8 mouse cellular contexts compared by ENCODE assay signal in the genomic region with DNA sequence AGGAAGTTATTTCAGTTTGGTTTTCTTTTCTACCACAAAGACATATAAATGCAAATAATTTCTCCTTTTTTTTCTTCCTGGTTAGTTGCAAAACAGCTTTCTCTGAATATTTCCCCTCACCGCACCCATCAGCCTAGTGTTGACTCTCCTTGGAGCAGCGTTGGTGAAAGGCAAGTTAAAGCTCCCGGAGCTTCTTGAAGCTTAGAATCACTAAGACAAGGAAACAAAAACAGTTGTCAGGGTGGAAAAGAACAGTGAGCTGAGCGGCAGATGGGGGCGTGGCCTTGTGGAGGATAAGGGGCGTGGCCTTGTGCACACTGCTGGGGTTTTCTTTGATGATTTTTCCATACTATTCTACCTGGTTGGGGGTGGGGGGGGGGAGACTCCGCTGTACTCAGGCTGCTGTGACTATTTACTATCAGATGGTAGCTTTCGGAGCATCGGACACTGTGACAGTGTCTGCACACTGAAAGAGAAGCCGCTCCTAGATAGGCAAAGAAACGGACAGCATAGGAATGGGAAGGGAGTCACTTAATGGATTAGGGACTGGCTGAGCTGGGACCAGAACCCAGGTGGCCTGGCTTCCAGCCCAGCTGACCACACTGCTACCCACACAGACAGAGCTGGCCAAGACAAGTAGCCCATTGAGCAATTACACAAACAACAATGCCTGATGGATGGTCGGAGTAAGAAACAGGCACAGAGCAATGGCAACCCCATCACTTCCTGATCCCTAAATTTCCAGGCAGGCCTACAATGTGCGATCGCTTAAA. TPM values are rescaled to one million over a fixed set of nuclear protein-coding genes. Genes with fewer than 3 reads are reported as not detected.
DNase-seq lines count a peak whose midpoint lies in the region; ATAC-seq and TF ChIP-seq lines count a peak whose summit lies in the region.

No protein-coding gene starts in this region.

- DNase-seq in layer of hippocampus, adult 11-12 months (ENCODE audit: low spot score), result peak; percentile 81
- no peak for DNase-seq in layer of hippocampus, adult 9-10 months (ENCODE audit: low spot score)
- peak; percentile 27 to 29 for DNase-seq in cerebellum, postnatal 14 days
- DNase-seq in gastrocnemius, postnatal 10 days, result peak; percentile 22
- peak; percentile 40 for DNase-seq in limb, embryonic 14.5 days (ENCODE audit: low spot score)
- DNase-seq in midbrain, embryonic 14.5 days, result peak; percentile 73

- peak overlapping the region; percentile 59 for H3K4me2 ChIP-seq in intestine, postnatal 0 days (replicated peaks; ENCODE audit: low read depth)
- H3K4me2 ChIP-seq in limb, embryonic 14.5 days (replicated peaks; ENCODE audit: low read depth, low read length, severe bottlenecking), result peak overlapping the region; percentile 31
- peak overlapping the region; percentile 45 for H3K4me2 ChIP-seq in midbrain, embryonic 14.5 days (ENCODE audit: low read length)
- H3K4me2 ChIP-seq in stomach, embryonic 16.5 days (ENCODE audit: low read depth, low read length), result peak overlapping the region; percentile 51

- ATAC-seq in intestine, postnatal 0 days, result no peak
- no peak for ATAC-seq in limb, embryonic 14.5 days (ENCODE audit: low FRiP score, low read depth)
- no peak for ATAC-seq in midbrain, embryonic 14.5 days (ENCODE audit: low FRiP score, low TSS enrichment)
- no peak for ATAC-seq in stomach, embryonic 16.5 days (ENCODE audit: insufficient read depth, low FRiP score)

- 17% methylated on average over 14 of the region's 14 CpGs for WGBS in intestine, postnatal 0 days
- 26% methylated on average over 14 of the region's 14 CpGs for WGBS in limb, embryonic 14.5 days
- WGBS in midbrain, embryonic 14.5 days, result 15% methylated on average over 14 of the region's 14 CpGs
- WGBS in stomach, embryonic 16.5 days, result 18% methylated on average over 14 of the region's 14 CpGs

- H3K4me1 ChIP-seq in intestine, postnatal 0 days (replicated peaks; ENCODE audit: control insufficient read depth, insufficient read depth, low read length), result peaks cover 6% of the 10 kb centered on the region; the same call in 1 of the 2 replicates
- H3K4me1 ChIP-seq in limb, embryonic 14.5 days (ENCODE audit: control insufficient read depth, insufficient read depth, low read length), result peaks cover 16% of the 10 kb centered on the region
- peaks cover 7% of the 10 kb centered on the region for H3K4me1 ChIP-seq in midbrain, embryonic 14.5 days (ENCODE audit: control insufficient read depth, insufficient read depth, low read length)
- H3K4me1 ChIP-seq in stomach, embryonic 16.5 days (ENCODE audit: control insufficient read depth, insufficient read depth, low read length), result peaks cover 19% of the 10 kb centered on the region

- no peak overlapping the region for H3K27ac ChIP-seq in intestine, postnatal 0 days (ENCODE audit: low read depth, low read length)
- no peak overlapping the region for H3K27ac ChIP-seq in limb, embryonic 14.5 days (replicated peaks; ENCODE audit: low read depth, low read length)
- no peak overlapping the region for H3K27ac ChIP-seq in midbrain, embryonic 14.5 days (replicated peaks; ENCODE audit: low read depth, low read length)
- H3K27ac ChIP-seq in stomach, embryonic 16.5 days (ENCODE audit: low read length), result peak overlapping the region; percentile 30; the same call in 1 of the 2 replicates

- no peak overlapping the region for H3K9ac ChIP-seq in intestine, postnatal 0 days (ENCODE audit: low read depth, low read length)
- no peak overlapping the region for H3K9ac ChIP-seq in limb, embryonic 14.5 days (ENCODE audit: low read depth, low read length, severe bottlenecking)
- 0 out of 2 replicates have a peak overlapping the region, but pooled peaks have one; percentile 6 for H3K9ac ChIP-seq in midbrain, embryonic 14.5 days (replicated peaks; ENCODE audit: low read length)
- H3K9ac ChIP-seq in stomach, embryonic 16.5 days (ENCODE audit: low read length), result 0 out of 2 replicates have a peak overlapping the region, but pooled peaks have one; percentile 55

- H3K9me3 ChIP-seq in intestine, postnatal 0 days (ENCODE audit: control insufficient read depth), result no peaks in the 10 kb centered on the region
- no peaks in the 10 kb centered on the region for H3K9me3 ChIP-seq in limb, embryonic 14.5 days (ENCODE audit: control insufficient read depth, low read length)
- H3K9me3 ChIP-seq in midbrain, embryonic 14.5 days (ENCODE audit: control insufficient read depth, low read length), result no peaks in the 10 kb centered on the region
- H3K9me3 ChIP-seq in stomach, embryonic 16.5 days (replicated peaks; ENCODE audit: control insufficient read depth, low read length), result no peaks in the 10 kb centered on the region

- no peak for TF ChIP-seq POLR2A in limb, embryonic 14.5 days (IDR thresholded peaks at IDR 0.05; ENCODE audit: borderline replicate concordance, extremely low read depth, insufficient read depth, insufficient read length)

- peak overlapping the region; percentile 11; the same call in 1 of the 2 replicates for H3K4me3 ChIP-seq in intestine, postnatal 0 days (ENCODE audit: low read depth, low read length)
- peak overlapping the region; percentile 13; the same call in 1 of the 2 replicates for H3K4me3 ChIP-seq in limb, embryonic 14.5 days (replicated peaks; ENCODE audit: low read length)
- H3K4me3 ChIP-seq in midbrain, embryonic 14.5 days (replicated peaks; ENCODE audit: low read depth, low read length), result no peak overlapping the region; the same call in 1 of the 2 replicates
- H3K4me3 ChIP-seq in stomach, embryonic 16.5 days (replicated peaks; ENCODE audit: low read length), result peak overlapping the region; percentile 31

- H3K27me3 ChIP-seq in intestine, postnatal 0 days (replicated peaks; ENCODE audit: control insufficient read depth, insufficient read depth, low read length), result no peaks in the 10 kb centered on the region
- H3K27me3 ChIP-seq in limb, embryonic 14.5 days (ENCODE audit: control insufficient read depth, insufficient read depth, low read length), result no peaks in the 10 kb centered on the region
- H3K27me3 ChIP-seq in midbrain, embryonic 14.5 days (ENCODE audit: control insufficient read depth, insufficient read depth, low read length), result no peaks in the 10 kb centered on the region
- H3K27me3 ChIP-seq in stomach, embryonic 16.5 days (ENCODE audit: control insufficient read depth, insufficient read depth, low read length), result no peaks in the 10 kb centered on the region

- no peaks in the 10 kb centered on the region for H3K36me3 ChIP-seq in intestine, postnatal 0 days (ENCODE audit: control insufficient read depth, insufficient read depth)
- no peaks in the 10 kb centered on the region for H3K36me3 ChIP-seq in limb, embryonic 14.5 days (ENCODE audit: control insufficient read depth, insufficient read depth, low read length)
- no peaks in the 10 kb centered on the region for H3K36me3 ChIP-seq in midbrain, embryonic 14.5 days (ENCODE audit: control insufficient read depth, insufficient read depth, low read length)
- no peaks in the 10 kb centered on the region for H3K36me3 ChIP-seq in stomach, embryonic 16.5 days (ENCODE audit: control insufficient read depth, insufficient read depth, low read length)

- no peak for TF ChIP-seq CTCF in intestine, postnatal 0 days (IDR thresholded peaks at IDR 0.05; ENCODE audit: low read depth)

RNA-seq across cellular contexts. Expression of a gene that starts 2.0 kb away (rescaled TPM):
- total RNA-seq in gastrocnemius, postnatal 10 days (2021), result 10 to 100 TPM; 49.3 to 55.9 TPM
- 16.6 and 17.0 TPM in 2 replicates for polyA plus RNA-seq in intestine, postnatal 0 days (2015; fragmentation: Nextera tagmentation; extraction: Ambion mirVana)
- 14.0 and 14.3 TPM in 2 replicates for polyA plus RNA-seq in limb, embryonic 14.5 days (2012; rRNA removed)
- 20.9 and 24.7 TPM in 2 replicates for polyA plus RNA-seq in limb, embryonic 14.5 days (2014; fragmentation: Nextera tagmentation; extraction: Ambion mirVana)
- 5.3 and 6.1 TPM in 2 replicates for polyA plus RNA-seq in midbrain, embryonic 14.5 days (2014; fragmentation: Nextera tagmentation; extraction: Ambion mirVana)
- polyA plus RNA-seq in stomach, embryonic 16.5 days (2015; fragmentation: Nextera tagmentation; extraction: Ambion mirVana), result 11.8 and 13.1 TPM in 2 replicates

RNA-seq across cellular contexts. Expression of a gene that starts 44.0 kb away (rescaled TPM):
- 10 to 100 TPM; 25.4 to 27.3 TPM for total RNA-seq in gastrocnemius, postnatal 10 days (2021)
- 22.5 and 27.1 TPM in 2 replicates for polyA plus RNA-seq in intestine, postnatal 0 days (2015; fragmentation: Nextera tagmentation; extraction: Ambion mirVana)
- polyA plus RNA-seq in limb, embryonic 14.5 days (2012; rRNA removed), result 13.8 and 16.5 TPM in 2 replicates
- 26.9 and 27.0 TPM in 2 replicates for polyA plus RNA-seq in limb, embryonic 14.5 days (2014; fragmentation: Nextera tagmentation; extraction: Ambion mirVana)
- 46.4 and 54.6 TPM in 2 replicates for polyA plus RNA-seq in midbrain, embryonic 14.5 days (2014; fragmentation: Nextera tagmentation; extraction: Ambion mirVana)
- polyA plus RNA-seq in stomach, embryonic 16.5 days (2015; fragmentation: Nextera tagmentation; extraction: Ambion mirVana), result 31.7 and 39.6 TPM in 2 replicates

RNA-seq across cellular contexts. Expression of a gene that starts 59.5 kb away (rescaled TPM):
- total RNA-seq in gastrocnemius, postnatal 10 days (2021), result 10 to 100 TPM in 1 of 2 experiments, 1 to 10 TPM in 1; 4.3 to 12.0 TPM
- 28.7 and 34.5 TPM in 2 replicates for polyA plus RNA-seq in intestine, postnatal 0 days (2015; fragmentation: Nextera tagmentation; extraction: Ambion mirVana)
- 42.9 and 44.9 TPM in 2 replicates for polyA plus RNA-seq in limb, embryonic 14.5 days (2012; rRNA removed)
- polyA plus RNA-seq in limb, embryonic 14.5 days (2014; fragmentation: Nextera tagmentation; extraction: Ambion mirVana), result 27.5 and 34.1 TPM in 2 replicates
- polyA plus RNA-seq in midbrain, embryonic 14.5 days (2014; fragmentation: Nextera tagmentation; extraction: Ambion mirVana), result 6.1 and 11.8 TPM in 2 replicates
- polyA plus RNA-seq in stomach, embryonic 16.5 days (2015; fragmentation: Nextera tagmentation; extraction: Ambion mirVana), result 19.4 and 21.2 TPM in 2 replicates

Comparison
In these comparisons a context has a peak if more than half of its experiments do, and no peak if none do; other contexts are left out.
1. H3K9ac ChIP-seq: peak in midbrain, embryonic 14.5 days (single experiment) and stomach, embryonic 16.5 days (single experiment); none in intestine, postnatal 0 days (single experiment) and limb, embryonic 14.5 days (single experiment).
2. Peak in every context shown above with its lines, with median percentiles within 50 percentile points of each other: H3K4me2 ChIP-seq.